Mouse (Mus musculus) embryonic fibroblast, embryonic 13.5 days (primary cell): ENCODE data around the gene Nob1.

ENCODE experiments used
- CTCF ChIP-seq: IDR thresholded peaks from 2 replicates; pipeline ENCODE4 v1.5.1; 2011; ENCODE audit warnings: mild to moderate bottlenecking, control low read depth, low read length, moderate library complexity, borderline replicate concordance; ENCODE audit not compliant: insufficient read depth
- POLR2A ChIP-seq: IDR thresholded peaks from 2 replicates; pipeline ENCODE4 v1.6.1; 2011; ENCODE audit warnings: low read depth, mild to moderate bottlenecking, control low read depth, low read length, moderate library complexity

DNA sequence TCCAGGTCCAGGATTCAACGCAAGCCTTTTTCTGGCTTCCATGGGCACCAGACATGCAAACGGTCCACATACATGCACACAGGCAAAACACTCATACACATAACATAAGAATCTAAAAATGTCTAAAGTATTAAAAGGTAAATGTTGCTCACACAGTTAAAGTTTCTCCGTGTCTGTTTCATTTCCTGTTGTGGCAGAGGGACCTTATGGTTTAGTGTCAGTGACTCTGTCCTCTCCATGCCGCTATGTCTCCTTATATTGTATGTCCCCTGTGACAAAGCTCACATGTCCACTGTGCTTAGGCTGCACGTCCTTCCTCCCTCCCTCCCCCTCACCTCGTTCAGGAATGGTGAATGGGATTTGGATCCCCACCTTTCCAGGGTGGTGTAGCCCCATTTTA lies 24.8 kb upstream of the Nob1 start:
- TF ChIP-seq CTCF = no peak
- TF ChIP-seq POLR2A = no peak
